Mouse (Mus musculus): ENCODE measurements at regions not wholly inside any gene's neighbourhood (a gene's known extent, or its start where the extent isn't known, plus 50 kb on each side); places are given as distances from the start of the nearest gene placed in this dataset.

- WGBS = 84% methylated on average over 2 of the region's 2 CpGs
- no peak overlapping the region for H3K4me3 ChIP-seq (ENCODE audit: low read depth, low read length)
- no peak overlapping the region for H3K27ac ChIP-seq (ENCODE audit: low read depth)
- DNase-seq (ENCODE audit: low spot score) = no peak
- H3K4me2 ChIP-seq (ENCODE audit: low read depth, low read length) = no peak overlapping the region
- no peak overlapping the region for H3K9ac ChIP-seq (replicated peaks; ENCODE audit: low read depth, low read length)
- ATAC-seq (ENCODE audit: insufficient read depth, low read depth) = no peak
- no peaks in the 10 kb centered on the region for H3K4me1 ChIP-seq (ENCODE audit: control insufficient read depth, insufficient read depth)
- H3K9me3 ChIP-seq (replicated peaks; ENCODE audit: control insufficient read depth, low read length) = no peaks in the 10 kb centered on the region
- H3K36me3 ChIP-seq (replicated peaks; ENCODE audit: control insufficient read depth, insufficient read depth, low read length) = no peaks in the 10 kb centered on the region
- TF ChIP-seq CTCF (IDR thresholded peaks at IDR 0.05; ENCODE audit: low read depth) (no peak), EP300 (IDR thresholded peaks at IDR 0.05; ENCODE audit: low read depth) (no peak)
- H3K27me3 ChIP-seq (ENCODE audit: control insufficient read depth, insufficient read depth, low read length) = no peaks in the 10 kb centered on the region
These were observed 128.2 kb upstream of the Jarid2 start for GRCm38 (mm10) chr13:44601024-44601423.

GRCm38 (mm10) chr13:44602658-44603057, 126.6 kb upstream of the Jarid2 start:
- Histone ChIP-seq H3K36me3 (replicated peaks; ENCODE audit: control insufficient read depth, insufficient read depth, low read length) (no peaks in the 10 kb centered on the region), H3K4me2 (ENCODE audit: low read depth, low read length) (no peak overlapping the region), H3K27me3 (ENCODE audit: control insufficient read depth, insufficient read depth, low read length) (no peaks in the 10 kb centered on the region), H3K4me1 (ENCODE audit: control insufficient read depth, insufficient read depth) (no peaks in the 10 kb centered on the region), H3K9ac (replicated peaks; ENCODE audit: low read depth, low read length) (no peak overlapping the region), H3K27ac (ENCODE audit: low read depth) (no peak overlapping the region), H3K9me3 (replicated peaks; ENCODE audit: control insufficient read depth, low read length) (no peaks in the 10 kb centered on the region), H3K4me3 (ENCODE audit: low read depth, low read length) (no peak overlapping the region)
- no peak for TF ChIP-seq CTCF (IDR thresholded peaks at IDR 0.05; ENCODE audit: low read depth)
- no peak for TF ChIP-seq EP300 (IDR thresholded peaks at IDR 0.05; ENCODE audit: low read depth)
- DNase-seq (ENCODE audit: low spot score) (no peak), ATAC-seq (ENCODE audit: insufficient read depth, low read depth) (no peak)
- WGBS = 62% methylated on average over 6 of the region's 6 CpGs

GRCm38 (mm10) chr13:44607316-44608285, 121.7 kb upstream of the Jarid2 start:
- H3K27ac ChIP-seq (ENCODE audit: low read depth) = peak overlapping the region; percentile 81; the same call in 1 of the 2 replicates
- TF ChIP-seq CTCF (IDR thresholded peaks at IDR 0.05; ENCODE audit: low read depth) (no peak), EP300 (IDR thresholded peaks at IDR 0.05; ENCODE audit: low read depth) (no peak)

GRCm38 (mm10) chr13:44608286-44608675, 121.0 kb upstream of the Jarid2 start:
- H3K36me3 ChIP-seq (replicated peaks; ENCODE audit: control insufficient read depth, insufficient read depth, low read length) = no peaks in the 10 kb centered on the region
- 83% methylated on average over 3 of the region's 3 CpGs for WGBS
- H3K9ac ChIP-seq (replicated peaks; ENCODE audit: low read depth, low read length) = no peak overlapping the region
- TF ChIP-seq CTCF (IDR thresholded peaks at IDR 0.05; ENCODE audit: low read depth) (no peak), EP300 (IDR thresholded peaks at IDR 0.05; ENCODE audit: low read depth) (no peak)
- ATAC-seq (ENCODE audit: insufficient read depth, low read depth) (peak; percentile 69), DNase-seq (ENCODE audit: low spot score) (peak; percentile 69)
- H3K27me3 ChIP-seq (ENCODE audit: control insufficient read depth, insufficient read depth, low read length) = no peaks in the 10 kb centered on the region
- peak overlapping the region; percentile 81 for H3K27ac ChIP-seq (ENCODE audit: low read depth)
- H3K4me1 ChIP-seq (ENCODE audit: control insufficient read depth, insufficient read depth) = peaks cover 9% of the 10 kb centered on the region; the same call in 1 of the 2 replicates
- no peak overlapping the region for H3K4me3 ChIP-seq (ENCODE audit: low read depth, low read length)
- H3K4me2 ChIP-seq (ENCODE audit: low read depth, low read length) = no peak overlapping the region
- H3K9me3 ChIP-seq (replicated peaks; ENCODE audit: control insufficient read depth, low read length) = no peaks in the 10 kb centered on the region

More at GRCm38 (mm10) chr13:44607316-44608285, 121.7 kb upstream of the Jarid2 start:
- Histone ChIP-seq H3K4me3 (ENCODE audit: low read depth, low read length) (no peak overlapping the region), H3K4me1 (ENCODE audit: control insufficient read depth, insufficient read depth) (peaks cover 9% of the 10 kb centered on the region; the same call in 1 of the 2 replicates), H3K9me3 (replicated peaks; ENCODE audit: control insufficient read depth, low read length) (no peaks in the 10 kb centered on the region), H3K36me3 (replicated peaks; ENCODE audit: control insufficient read depth, insufficient read depth, low read length) (no peaks in the 10 kb centered on the region), H3K9ac (replicated peaks; ENCODE audit: low read depth, low read length) (no peak overlapping the region), H3K4me2 (ENCODE audit: low read depth, low read length) (no peak overlapping the region), H3K27me3 (ENCODE audit: control insufficient read depth, insufficient read depth, low read length) (no peaks in the 10 kb centered on the region)
- ATAC-seq (ENCODE audit: insufficient read depth, low read depth) (no peak), DNase-seq (ENCODE audit: low spot score) (no peak)
- WGBS = 59% methylated on average over 13 of the region's 13 CpGs

- TF ChIP-seq EP300 (IDR thresholded peaks at IDR 0.05; ENCODE audit: low read depth) (peak; percentile 38; the same call in 1 of the 2 replicates), CTCF (IDR thresholded peaks at IDR 0.05; ENCODE audit: low read depth) (no peak)
- H3K4me2 ChIP-seq (ENCODE audit: low read depth, low read length) = no peak overlapping the region
- H3K36me3 ChIP-seq (replicated peaks; ENCODE audit: control insufficient read depth, insufficient read depth, low read length) = no peaks in the 10 kb centered on the region
- WGBS = 30% methylated on average over 11 of the region's 11 CpGs
- peak overlapping the region; percentile 81 for H3K27ac ChIP-seq (ENCODE audit: low read depth)
- H3K9me3 ChIP-seq (replicated peaks; ENCODE audit: control insufficient read depth, low read length) = no peaks in the 10 kb centered on the region
- DNase-seq (ENCODE audit: low spot score) = peak; percentile 54
- no peak overlapping the region for H3K4me3 ChIP-seq (ENCODE audit: low read depth, low read length)
- H3K27me3 ChIP-seq (ENCODE audit: control insufficient read depth, insufficient read depth, low read length) = no peaks in the 10 kb centered on the region
- peak; percentile 60 for ATAC-seq (ENCODE audit: insufficient read depth, low read depth)
- peaks cover 9% of the 10 kb centered on the region; the same call in 1 of the 2 replicates for H3K4me1 ChIP-seq (ENCODE audit: control insufficient read depth, insufficient read depth)
- H3K9ac ChIP-seq (replicated peaks; ENCODE audit: low read depth, low read length) = no peak overlapping the region
These were observed 120.5 kb upstream of the Jarid2 start for GRCm38 (mm10) chr13:44608681-44609335.

Data from heart, postnatal 0 days (tissue).